Mouse (Mus musculus) liver, embryonic 14.5 days (tissue): ENCODE data around the gene 4931417E11Rik.

ENCODE experiments used
- CTCF ChIP-seq: IDR thresholded peaks from 2 replicates; pipeline ENCODE4 v1.5.1; 2016; ENCODE audit warnings: antibody characterized with exemption, low read depth, control low read depth
- EP300 ChIP-seq: IDR thresholded peaks from 2 replicates; pipeline ENCODE4 v1.6.1; 2016; ENCODE audit warnings: antibody characterized with exemption, low read depth

- TF ChIP-seq CTCF, result peak; percentile 83
- no peak for TF ChIP-seq EP300
These were observed 48.4 kb upstream of the 4931417E11Rik start for GRCm38 (mm10) chr6:73517818-73518396.
